Mouse (Mus musculus): ENCODE measurements around the gene Ptcd1.

- TF ChIP-seq CTCF (IDR thresholded peaks at IDR 0.05): no peak
- TF ChIP-seq EP300 (IDR thresholded peaks at IDR 0.05): no peak
Observed at GRCm38 (mm10) chr5:145200387-145200786, 33.5 kb upstream of the Ptcd1 start.

Measured in lung, postnatal 0 days (tissue).